Mouse (Mus musculus): ENCODE measurements at regions not wholly inside any gene's neighbourhood (a gene's known extent, or its start where the extent isn't known, plus 50 kb on each side); places are given as distances from the start of the nearest gene placed in this dataset.
A peak's percentile ranks its signal among the peaks of the same experiment; 100 is the strongest.

GRCm38 (mm10) chr4:57362652-57363051 is 61.0 kb upstream of the Ptpn3 start:
- Histone ChIP-seq H3K4me3 (ENCODE audit: low read depth, low read length) (no peak overlapping the region), H3K9ac (ENCODE audit: low read length) (no peak overlapping the region), H3K9me3 (ENCODE audit: control insufficient read depth, low read length) (no peaks in the 10 kb centered on the region), H3K4me1 (replicated peaks; ENCODE audit: control insufficient read depth, insufficient read depth) (no peaks in the 10 kb centered on the region), H3K27ac (replicated peaks) (no peak overlapping the region), H3K27me3 (ENCODE audit: control insufficient read depth, insufficient read depth, low read length) (no peaks in the 10 kb centered on the region), H3K4me2 (replicated peaks; ENCODE audit: low read depth) (no peak overlapping the region), H3K36me3 (ENCODE audit: control insufficient read depth, insufficient read depth, low read length) (no peaks in the 10 kb centered on the region)
- WGBS, result 51% methylated on average over 8 of the region's 8 CpGs
- TF ChIP-seq CTCF (IDR thresholded peaks at IDR 0.05; ENCODE audit: low read depth) (no peak), EP300 (optimal IDR thresholded peaks at IDR 0.05) (no peak)
- ATAC-seq (ENCODE audit: low FRiP score, low TSS enrichment) (peak; percentile 96), DNase-seq (ENCODE audit: low spot score) (peak; percentile 66)

- Histone ChIP-seq H3K4me3 (ENCODE audit: low read depth, low read length) (no peak overlapping the region), H3K36me3 (ENCODE audit: control insufficient read depth, insufficient read depth, low read length) (no peaks in the 10 kb centered on the region), H3K9me3 (ENCODE audit: control insufficient read depth, low read length) (no peaks in the 10 kb centered on the region), H3K27ac (replicated peaks) (no peak overlapping the region), H3K27me3 (ENCODE audit: control insufficient read depth, insufficient read depth, low read length) (no peaks in the 10 kb centered on the region), H3K9ac (ENCODE audit: low read length) (no peak overlapping the region), H3K4me2 (replicated peaks; ENCODE audit: low read depth) (no peak overlapping the region), H3K4me1 (replicated peaks; ENCODE audit: control insufficient read depth, insufficient read depth) (no peaks in the 10 kb centered on the region)
- WGBS, result 12% methylated on average over 12 of the region's 12 CpGs
- DNase-seq (ENCODE audit: low spot score) (peak; percentile 87), ATAC-seq (ENCODE audit: low FRiP score, low TSS enrichment) (peak; percentile 90)
- no peak for TF ChIP-seq EP300 (optimal IDR thresholded peaks at IDR 0.05)
- TF ChIP-seq CTCF (IDR thresholded peaks at IDR 0.05; ENCODE audit: low read depth), result peak; percentile 97
Measured at GRCm38 (mm10) chr4:57369736-57370373, 64.2 kb upstream of the Palm2 start.

DNA sequence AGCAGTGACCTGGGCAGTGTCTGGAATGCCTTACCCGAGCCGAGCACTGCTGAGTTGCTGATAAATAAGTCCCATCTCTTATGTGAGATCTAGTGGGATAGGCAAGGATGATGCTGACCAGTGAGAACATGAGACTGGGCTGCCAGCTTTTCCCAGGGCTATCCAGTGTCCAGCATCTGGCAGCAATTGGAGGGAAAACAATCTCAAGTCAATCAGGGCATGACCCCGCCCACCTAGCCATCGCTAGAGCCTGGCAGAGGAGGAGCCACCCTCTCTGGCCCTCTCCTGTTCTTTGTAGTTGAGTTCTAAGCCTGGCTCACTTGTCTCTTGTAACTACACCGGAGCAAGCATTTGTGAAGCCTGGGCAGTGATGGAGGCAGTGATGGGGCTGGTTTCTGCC is 56.2 kb upstream of the Palm2 start:
- no peak overlapping the region for H3K9ac ChIP-seq (ENCODE audit: low read length)
- H3K9me3 ChIP-seq (ENCODE audit: control insufficient read depth, low read length), result no peaks in the 10 kb centered on the region
- no peak overlapping the region for H3K27ac ChIP-seq (replicated peaks)
- H3K36me3 ChIP-seq (ENCODE audit: control insufficient read depth, insufficient read depth, low read length), result no peaks in the 10 kb centered on the region
- 51% methylated on average over 5 of the region's 5 CpGs for WGBS
- no peak for ATAC-seq (ENCODE audit: low FRiP score, low TSS enrichment)
- H3K4me1 ChIP-seq (replicated peaks; ENCODE audit: control insufficient read depth, insufficient read depth), result no peaks in the 10 kb centered on the region
- no peak for TF ChIP-seq EP300 (optimal IDR thresholded peaks at IDR 0.05)
- TF ChIP-seq CTCF (IDR thresholded peaks at IDR 0.05; ENCODE audit: low read depth), result no peak
- H3K4me2 ChIP-seq (replicated peaks; ENCODE audit: low read depth), result no peak overlapping the region
- no peak for DNase-seq (ENCODE audit: low spot score)
- H3K27me3 ChIP-seq (ENCODE audit: control insufficient read depth, insufficient read depth, low read length), result no peaks in the 10 kb centered on the region
- no peak overlapping the region for H3K4me3 ChIP-seq (ENCODE audit: low read depth, low read length)

DNA sequence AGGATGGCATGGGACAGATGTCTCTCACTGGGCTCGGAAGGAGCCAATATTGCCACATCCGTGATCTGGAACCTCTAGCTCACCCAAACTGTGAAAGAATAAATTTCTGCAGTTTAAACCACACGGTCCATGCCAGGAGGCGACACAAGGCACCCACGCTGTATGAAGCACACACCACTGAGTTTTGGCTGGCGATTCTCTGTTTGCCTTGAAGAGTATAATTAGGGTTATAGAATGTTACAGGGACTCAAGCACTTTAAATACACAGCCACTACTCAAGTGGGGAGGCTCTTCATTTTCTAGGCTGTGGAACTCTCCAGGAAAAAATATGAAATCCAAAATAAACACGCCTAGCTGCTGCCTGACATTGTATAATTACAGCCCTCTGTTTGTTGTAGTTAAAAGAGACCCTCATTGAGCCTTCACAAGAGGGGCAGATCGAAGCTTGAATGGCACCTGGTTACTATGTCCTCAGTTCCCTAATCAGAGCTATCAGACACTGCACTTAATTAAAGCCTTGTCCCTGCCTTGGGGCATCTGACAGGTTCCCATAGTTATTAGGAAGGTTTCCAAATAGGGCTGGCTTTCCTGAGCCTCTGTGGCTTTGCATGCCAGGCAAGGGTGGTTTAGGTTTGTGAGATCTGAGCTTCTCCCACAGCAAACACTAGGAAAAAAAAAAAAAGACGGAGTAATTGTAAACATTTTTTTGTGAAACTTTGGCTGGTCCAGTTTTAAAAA is 53.8 kb upstream of the Palm2 start:
- Histone ChIP-seq H3K27me3 (ENCODE audit: control insufficient read depth, insufficient read depth, low read length) (no peaks in the 10 kb centered on the region), H3K9ac (ENCODE audit: low read length) (no peak overlapping the region), H3K4me2 (replicated peaks; ENCODE audit: low read depth) (no peak overlapping the region), H3K36me3 (ENCODE audit: control insufficient read depth, insufficient read depth, low read length) (no peaks in the 10 kb centered on the region), H3K4me3 (ENCODE audit: low read depth, low read length) (no peak overlapping the region), H3K4me1 (replicated peaks; ENCODE audit: control insufficient read depth, insufficient read depth) (no peaks in the 10 kb centered on the region), H3K27ac (replicated peaks) (no peak overlapping the region), H3K9me3 (ENCODE audit: control insufficient read depth, low read length) (no peaks in the 10 kb centered on the region)
- DNase-seq (ENCODE audit: low spot score), result no peak
- ATAC-seq (ENCODE audit: low FRiP score, low TSS enrichment), result no peak
- 53% methylated on average over 9 of the region's 9 CpGs for WGBS
- TF ChIP-seq EP300 (optimal IDR thresholded peaks at IDR 0.05) (no peak), CTCF (IDR thresholded peaks at IDR 0.05; ENCODE audit: low read depth) (no peak)

DNA sequence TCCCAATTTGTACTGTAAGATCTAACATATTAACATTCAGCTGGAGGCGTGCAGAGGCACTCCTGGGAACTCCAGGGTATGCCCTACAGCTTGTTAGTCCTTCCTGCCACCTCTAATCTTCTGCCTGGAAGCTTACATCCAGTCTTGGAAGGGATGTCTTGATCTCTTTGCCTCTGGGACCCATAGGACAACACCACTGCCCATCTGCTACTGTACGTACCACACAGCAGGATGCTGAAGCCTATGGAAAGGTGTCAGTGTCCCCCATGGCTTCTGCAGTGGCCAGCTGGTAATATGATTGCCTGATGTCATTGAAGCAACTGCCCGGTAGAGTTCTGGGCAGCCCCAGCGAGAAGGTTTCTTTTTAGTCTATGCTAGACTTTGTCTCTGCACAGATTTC is 52.7 kb upstream of the Palm2 start:
- Histone ChIP-seq H3K27me3 (ENCODE audit: control insufficient read depth, insufficient read depth, low read length) (no peaks in the 10 kb centered on the region), H3K36me3 (ENCODE audit: control insufficient read depth, insufficient read depth, low read length) (no peaks in the 10 kb centered on the region), H3K4me3 (ENCODE audit: low read depth, low read length) (no peak overlapping the region), H3K9ac (ENCODE audit: low read length) (no peak overlapping the region), H3K4me2 (replicated peaks; ENCODE audit: low read depth) (no peak overlapping the region), H3K9me3 (ENCODE audit: control insufficient read depth, low read length) (no peaks in the 10 kb centered on the region), H3K4me1 (replicated peaks; ENCODE audit: control insufficient read depth, insufficient read depth) (no peaks in the 10 kb centered on the region), H3K27ac (replicated peaks) (no peak overlapping the region)
- DNase-seq (ENCODE audit: low spot score) (no peak), ATAC-seq (ENCODE audit: low FRiP score, low TSS enrichment) (no peak)
- TF ChIP-seq EP300 (optimal IDR thresholded peaks at IDR 0.05) (no peak), CTCF (IDR thresholded peaks at IDR 0.05; ENCODE audit: low read depth) (no peak)
- WGBS, result 67% methylated on average over 4 of the region's 4 CpGs
